ENCODE assay signal across 8 mouse cellular contexts in genomic region chr15:12066176-12066856, GRCm38 (mm10). TPM values are rescaled to one million over a fixed set of nuclear protein-coding genes. Genes with fewer than 3 reads are reported as not detected.
DNase-seq lines count a peak whose midpoint lies in the region; ATAC-seq lines count a peak whose summit lies in the region.

No protein-coding gene starts in this region.

- WGBS in neural tube, embryonic 11.5 days: 62% methylated on average over 14 of the region's 14 CpGs
- 37% methylated on average over 14 of the region's 14 CpGs for WGBS in hindbrain, embryonic 13.5 days
- 32% methylated on average over 14 of the region's 14 CpGs for WGBS in midbrain, embryonic 15.5 days

- H3K4me3 ChIP-seq in neural tube, embryonic 11.5 days (ENCODE audit: low read depth, low read length): no peak overlapping the region
- H3K4me3 ChIP-seq in hindbrain, embryonic 13.5 days: no peak overlapping the region
- no peak overlapping the region for H3K4me3 ChIP-seq in midbrain, embryonic 15.5 days

- H3K27ac ChIP-seq in neural tube, embryonic 11.5 days (ENCODE audit: low read depth, low read length): no peak overlapping the region
- peak overlapping the region; percentile 49 for H3K27ac ChIP-seq in hindbrain, embryonic 13.5 days
- H3K27ac ChIP-seq in midbrain, embryonic 15.5 days: peak overlapping the region; percentile 63

- peak; percentile 20; the same call in 1 of the 2 replicates for ATAC-seq in neural tube, embryonic 11.5 days (ENCODE audit: insufficient read depth, low FRiP score, low TSS enrichment)
- ATAC-seq in hindbrain, embryonic 13.5 days (ENCODE audit: low FRiP score): peak; percentile 86
- ATAC-seq in midbrain, embryonic 15.5 days (replicated peaks): peak; percentile 88

- no peaks in the 10 kb centered on the region for H3K27me3 ChIP-seq in neural tube, embryonic 11.5 days (ENCODE audit: control insufficient read depth, insufficient read depth, low read length)
- H3K27me3 ChIP-seq in hindbrain, embryonic 13.5 days: no peaks in the 10 kb centered on the region
- no peaks in the 10 kb centered on the region for H3K27me3 ChIP-seq in midbrain, embryonic 15.5 days (replicated peaks)

- H3K9me3 ChIP-seq in neural tube, embryonic 11.5 days (ENCODE audit: control insufficient read depth, low read length): no peaks in the 10 kb centered on the region
- H3K9me3 ChIP-seq in hindbrain, embryonic 13.5 days: 0 out of 2 replicates have a peak, but pooled peaks cover 8% of the 10 kb centered on the region
- H3K9me3 ChIP-seq in midbrain, embryonic 15.5 days: no peaks in the 10 kb centered on the region

- H3K4me1 ChIP-seq in neural tube, embryonic 11.5 days (ENCODE audit: control insufficient read depth, insufficient read depth, low read length): no peaks in the 10 kb centered on the region
- H3K4me1 ChIP-seq in hindbrain, embryonic 13.5 days (replicated peaks): peaks cover 12% of the 10 kb centered on the region
- H3K4me1 ChIP-seq in midbrain, embryonic 15.5 days: peaks cover 9% of the 10 kb centered on the region; the same call in 1 of the 2 replicates

- no peak overlapping the region for H3K9ac ChIP-seq in neural tube, embryonic 11.5 days (ENCODE audit: low read length)
- H3K9ac ChIP-seq in hindbrain, embryonic 13.5 days: no peak overlapping the region
- H3K9ac ChIP-seq in midbrain, embryonic 15.5 days: peak overlapping the region; percentile 18; the same call in 1 of the 2 replicates

- no peak overlapping the region for H3K4me2 ChIP-seq in neural tube, embryonic 11.5 days (ENCODE audit: low read depth)
- no peak overlapping the region for H3K4me2 ChIP-seq in hindbrain, embryonic 13.5 days
- no peak overlapping the region for H3K4me2 ChIP-seq in midbrain, embryonic 15.5 days

- DNase-seq in neural tube, embryonic 11.5 days (ENCODE audit: low spot score): no peak
- no peak for DNase-seq in neural tube, embryonic 10.5 days (ENCODE audit: extremely low spot score, low spot score)
- peak; percentile 42 to 63 for DNase-seq in frontal cortex, postnatal 14 days (ENCODE audit: low spot score in 2 of 2)
- peak; percentile 71 to 90 for DNase-seq in layer of hippocampus, postnatal 14 days (ENCODE audit: low spot score in 2 of 2)
- DNase-seq in urinary bladder, adult 18-20 months (ENCODE audit: low spot score in 2 of 2): peak; percentile 21 to 40
- DNase-seq in T-cell, adult 2 months (ENCODE audit: low spot score): no peak

- no peaks in the 10 kb centered on the region for H3K36me3 ChIP-seq in neural tube, embryonic 11.5 days (ENCODE audit: control insufficient read depth, insufficient read depth, low read length)
- no peaks in the 10 kb centered on the region for H3K36me3 ChIP-seq in hindbrain, embryonic 13.5 days
- no peaks in the 10 kb centered on the region for H3K36me3 ChIP-seq in midbrain, embryonic 15.5 days (replicated peaks)

RNA-seq across cellular contexts. Expression of gene Zfr, which starts 51.3 kb away (rescaled TPM):
- 153 and 156 TPM in 2 replicates for polyA plus RNA-seq in neural tube, embryonic 11.5 days (2014; fragmentation: Nextera tagmentation; extraction: Ambion mirVana)
- polyA plus RNA-seq in hindbrain, embryonic 13.5 days (2015; fragmentation: Nextera tagmentation; extraction: Ambion mirVana): 147 and 159 TPM in 2 replicates
- 100 to 1,000 TPM; 332 to 347 TPM for total RNA-seq in layer of hippocampus, postnatal 14 days (2021)
- 176 and 180 TPM in 2 replicates for polyA plus RNA-seq in midbrain, embryonic 15.5 days (2015; fragmentation: Nextera tagmentation; extraction: Ambion mirVana)

Comparison
In these comparisons a context has a peak if more than half of its experiments do, and no peak if none do; other contexts are left out.
1. ATAC-seq: peak in every context shown above with its lines; median percentile 88 in midbrain, embryonic 15.5 days; 86 in hindbrain, embryonic 13.5 days; 20 in neural tube, embryonic 11.5 days.
2. DNase-seq: peak in frontal cortex, postnatal 14 days (2 of 2), layer of hippocampus, postnatal 14 days (2 of 2) and urinary bladder, adult 18-20 months (2 of 2); none in neural tube, embryonic 11.5 days (single experiment), neural tube, embryonic 10.5 days (single experiment) and T-cell, adult 2 months (single experiment).